Mouse (Mus musculus) midbrain, embryonic 13.5 days (tissue): ENCODE data around the gene Myh9. TPM values are rescaled to one million over a fixed set of nuclear protein-coding genes. Genes with fewer than 3 reads are reported as not detected.

ENCODE experiments used
- ATAC-seq: fragments of 200-750 bp; cut with Nextera tagmentation; 2 replicates; pipeline ENCODE4 v1.8.0; 2017; ENCODE audit warnings: mild to moderate bottlenecking, moderate TSS enrichment, moderate library complexity
- H3K27ac ChIP-seq: fragments of 300-500 bp; sonication (generic); 2 replicates; pipeline ENCODE4 v1.5.1; 2015; ENCODE audit warnings: inconsistent platforms, mild to moderate bottlenecking, moderate library complexity
- H3K27me3 ChIP-seq: fragments of 300-500 bp; sonication (generic); 2 replicates; pipeline ENCODE4 v1.6.1; 2015; ENCODE audit warnings: mild to moderate bottlenecking, inconsistent platforms
- H3K36me3 ChIP-seq: fragments of 300-500 bp; sonication (generic); 2 replicates; pipeline ENCODE4 v1.6.1; 2015; ENCODE audit warnings: mild to moderate bottlenecking, inconsistent platforms
- H3K4me1 ChIP-seq: fragments of 300-500 bp; sonication (generic); replicated peaks from 2 replicates; pipeline ENCODE4 v1.6.1; 2015; ENCODE audit warnings: inconsistent platforms
- H3K4me2 ChIP-seq: fragments of 300-500 bp; sonication (generic); replicated peaks from 2 replicates; pipeline ENCODE4 v1.6.1; 2015; ENCODE audit warnings: moderate library complexity, mild to moderate bottlenecking, inconsistent platforms
- H3K4me3 ChIP-seq: fragments of 300-500 bp; sonication (generic); replicated peaks from 2 replicates; pipeline ENCODE4 v1.5.1; 2015; ENCODE audit warnings: mild to moderate bottlenecking, inconsistent platforms
- H3K9ac ChIP-seq: fragments of 300-500 bp; sonication (generic); replicated peaks from 2 replicates; pipeline ENCODE4 v1.6.1; 2015; ENCODE audit warnings: mild to moderate bottlenecking, inconsistent platforms
- H3K9me3 ChIP-seq: fragments of 300-500 bp; sonication (generic); 2 replicates; pipeline ENCODE4 v1.6.1; 2016; ENCODE audit warnings: mild to moderate bottlenecking, inconsistent platforms
- WGBS: fragments of 180-500 bp; shearing (Covaris S2); methylation state at CpG from one replicate; pipeline ENCODE4 v1.1.7; 2015; 5-methylcytosine and 5-hydroxymethylcytosine counted together
- polyA plus RNA-seq: library from polyadenylated mRNA; unstranded; fragments of >200 nt; fragmentation: Nextera tagmentation; extraction: Ambion mirVana; gene quantifications from 2 replicates; pipeline ENCODE4 v1.2.1, GENCODE M21; 2015

The Myh9 gene
- polyA plus RNA-seq, 1 experiment from 2014 or later, result 14.1 TPM

GRCm38 (mm10) chr15:77764391-77765006, 77.5 kb downstream of the Myh9 start:
- Histone ChIP-seq H3K27ac (no peak overlapping the region), H3K9ac (no peak overlapping the region), H3K36me3 (peaks cover 92% of the 10 kb centered on the region), H3K4me3 (no peak overlapping the region), H3K4me2 (no peak overlapping the region), H3K9me3 (no peaks in the 10 kb centered on the region), H3K4me1 (no peaks in the 10 kb centered on the region), H3K27me3 (no peaks in the 10 kb centered on the region)
- WGBS, result 90% methylated on average over 13 of the region's 13 CpGs
- no peak for ATAC-seq

DNA sequence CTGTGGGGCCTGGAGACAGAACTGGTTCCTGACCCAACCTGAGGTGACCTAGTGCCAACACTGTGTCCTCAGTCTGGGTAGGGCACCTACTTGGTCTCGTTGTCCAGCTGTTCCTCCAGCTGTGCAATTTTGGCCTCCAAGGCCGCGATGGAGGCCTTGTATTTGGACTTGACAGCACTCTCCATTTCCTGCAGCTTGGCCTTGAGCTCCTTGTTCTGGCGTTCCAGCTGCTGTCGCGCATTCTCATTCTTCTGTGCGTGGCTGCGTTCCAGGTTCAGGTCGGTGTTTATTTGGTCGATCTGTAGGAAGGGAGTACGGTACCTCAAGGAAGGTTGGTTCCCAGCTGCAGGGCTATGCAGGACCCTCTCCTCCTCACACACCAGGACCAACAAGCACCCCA, 78.3 kb downstream of the Myh9 start:
- Histone ChIP-seq H3K27me3 (no peaks in the 10 kb centered on the region), H3K9ac (no peak overlapping the region), H3K27ac (no peak overlapping the region), H3K4me1 (no peaks in the 10 kb centered on the region), H3K4me3 (no peak overlapping the region), H3K4me2 (no peak overlapping the region), H3K9me3 (no peaks in the 10 kb centered on the region), H3K36me3 (peaks cover 84% of the 10 kb centered on the region)
- ATAC-seq, result no peak
- 96% methylated on average over 11 of the region's 11 CpGs for WGBS

DNA sequence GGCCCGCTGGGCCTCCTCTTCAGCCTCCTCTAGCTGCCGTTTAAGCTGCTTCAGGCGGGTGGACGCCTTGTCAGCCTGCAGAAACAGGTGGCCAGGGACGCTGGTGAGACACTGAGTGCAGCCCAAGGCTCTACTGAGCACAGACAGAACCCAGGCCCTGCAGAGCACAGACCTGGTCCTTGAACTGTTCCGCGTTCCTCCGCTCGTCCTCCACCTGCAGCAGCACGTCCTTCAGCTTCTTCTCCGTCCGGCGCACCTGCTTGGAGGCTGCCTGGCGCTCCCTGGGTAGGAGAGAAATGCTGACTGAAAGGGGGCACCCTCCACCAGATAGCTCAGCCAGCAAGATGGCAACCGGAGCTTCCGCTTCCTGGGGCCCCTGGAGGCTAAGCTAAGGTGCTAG, 78.9 kb downstream of the Myh9 start:
- Histone ChIP-seq H3K27me3 (no peaks in the 10 kb centered on the region), H3K9me3 (no peaks in the 10 kb centered on the region), H3K36me3 (peaks cover 77% of the 10 kb centered on the region), H3K4me3 (no peak overlapping the region), H3K27ac (no peak overlapping the region), H3K4me2 (no peak overlapping the region), H3K9ac (no peak overlapping the region), H3K4me1 (no peaks in the 10 kb centered on the region)
- WGBS, result 94% methylated on average over 16 of the region's 16 CpGs
- ATAC-seq, result no peak

- Histone ChIP-seq H3K4me1 (no peaks in the 10 kb centered on the region), H3K27ac (no peak overlapping the region), H3K9me3 (no peaks in the 10 kb centered on the region), H3K4me3 (no peak overlapping the region), H3K4me2 (no peak overlapping the region), H3K9ac (no peak overlapping the region), H3K36me3 (peaks cover 64% of the 10 kb centered on the region), H3K27me3 (no peaks in the 10 kb centered on the region)
- 77% methylated on average over 22 of the region's 22 CpGs for WGBS
- ATAC-seq, result no peak
These were observed 80.2 kb downstream of the Myh9 start for GRCm38 (mm10) chr15:77761561-77762380.

DNA sequence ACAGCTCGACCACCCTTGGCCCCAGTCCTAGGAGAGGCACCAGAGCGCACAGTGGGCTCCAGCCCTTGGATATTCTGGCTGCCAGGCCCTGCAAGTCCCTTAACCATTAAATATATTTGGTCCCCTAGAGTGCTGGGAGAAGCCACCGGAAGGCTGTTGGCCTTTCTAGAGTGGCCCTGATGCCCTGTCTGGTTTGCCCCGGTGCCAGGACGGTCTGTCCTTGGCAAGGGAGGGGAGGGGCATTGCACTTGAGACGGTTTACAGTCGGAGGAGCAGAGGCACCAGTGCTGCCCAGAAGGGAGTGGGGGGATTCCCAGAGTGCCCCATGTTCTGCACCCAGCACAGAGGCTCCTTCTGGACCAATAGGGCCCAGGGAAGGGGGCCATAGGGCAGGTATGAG, 80.9 kb downstream of the Myh9 start:
- no peaks in the 10 kb centered on the region for H3K4me1 ChIP-seq
- no peak overlapping the region for H3K4me2 ChIP-seq
- no peak for ATAC-seq
- 95% methylated on average over 7 of the region's 7 CpGs for WGBS
- no peaks in the 10 kb centered on the region for H3K9me3 ChIP-seq
- H3K27me3 ChIP-seq, result no peaks in the 10 kb centered on the region
- H3K9ac ChIP-seq, result no peak overlapping the region
- no peak overlapping the region for H3K4me3 ChIP-seq
- peaks cover 58% of the 10 kb centered on the region for H3K36me3 ChIP-seq
- H3K27ac ChIP-seq, result no peak overlapping the region

- Histone ChIP-seq H3K27ac (no peak overlapping the region), H3K9me3 (no peaks in the 10 kb centered on the region), H3K36me3 (peaks cover 47% of the 10 kb centered on the region), H3K4me1 (no peaks in the 10 kb centered on the region), H3K4me3 (no peak overlapping the region), H3K27me3 (no peaks in the 10 kb centered on the region), H3K9ac (no peak overlapping the region), H3K4me2 (no peak overlapping the region)
- 95% methylated on average over 16 of the region's 16 CpGs for WGBS
- ATAC-seq, result no peak
These were observed 81.9 kb downstream of the Myh9 start for GRCm38 (mm10) chr15:77760037-77760436.

DNA sequence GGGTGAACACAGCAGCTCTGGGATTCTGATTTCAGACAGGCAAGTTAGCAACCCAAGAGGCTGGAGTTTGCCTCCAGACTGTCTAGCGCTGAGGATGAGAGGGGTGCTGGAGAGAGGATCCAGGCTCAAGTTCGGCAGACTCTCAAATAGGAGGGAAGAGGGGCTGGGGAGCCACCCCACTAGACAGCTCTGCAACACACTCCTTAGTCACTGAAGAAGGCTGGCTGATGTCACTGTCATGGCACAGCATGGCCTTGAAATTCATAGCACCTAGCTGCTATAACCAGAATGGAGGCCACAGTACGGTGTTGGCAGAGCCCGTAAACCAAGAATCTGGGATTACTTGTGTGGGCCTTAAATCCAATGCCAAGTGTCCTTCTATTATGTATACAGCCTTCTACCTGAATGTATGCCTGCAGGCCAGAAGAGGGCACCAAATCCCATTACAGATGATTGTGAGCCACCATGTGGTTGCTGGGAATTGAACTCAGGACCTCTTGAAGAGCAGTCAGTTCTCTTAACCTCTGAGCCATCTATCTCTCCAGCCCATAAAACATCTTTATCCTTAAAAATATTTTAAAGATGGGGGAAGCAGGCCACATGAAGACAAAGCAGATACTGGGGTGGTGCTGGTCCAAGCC, 84.3 kb downstream of the Myh9 start:
- Histone ChIP-seq H3K4me3 (no peak overlapping the region), H3K27me3 (no peaks in the 10 kb centered on the region), H3K4me2 (no peak overlapping the region), H3K36me3 (peaks cover 24% of the 10 kb centered on the region), H3K9ac (no peak overlapping the region), H3K9me3 (no peaks in the 10 kb centered on the region), H3K27ac (no peak overlapping the region), H3K4me1 (no peaks in the 10 kb centered on the region)
- whole genome bisulfite sequencing, result 81% methylated on average over 4 of the region's 4 CpGs
- no peak for ATAC-seq

- H3K4me1 ChIP-seq, result no peaks in the 10 kb centered on the region
- no peak within 1 kb of the TSS for H3K27ac ChIP-seq
- peaks cover 15% of the 10 kb centered on the region for H3K36me3 ChIP-seq
- no peaks in the 10 kb centered on the region for H3K27me3 ChIP-seq
- H3K4me2 ChIP-seq, result no peak within 1 kb of the TSS
- H3K4me3 ChIP-seq, result no peak within 1 kb of the TSS
- no peaks in the 10 kb centered on the region for H3K9me3 ChIP-seq
- ATAC-seq, result no peak
- WGBS, result 9% methylated on average over 9 of the region's 9 CpGs
- H3K9ac ChIP-seq, result no peak within 1 kb of the TSS
These were observed 85.1 kb downstream of the Myh9 start, which contains the start of gene Apol8 for GRCm38 (mm10) chr15:77756848-77757247. Gene Apol8 (minus strand): TSS chr15:77757003.

DNA sequence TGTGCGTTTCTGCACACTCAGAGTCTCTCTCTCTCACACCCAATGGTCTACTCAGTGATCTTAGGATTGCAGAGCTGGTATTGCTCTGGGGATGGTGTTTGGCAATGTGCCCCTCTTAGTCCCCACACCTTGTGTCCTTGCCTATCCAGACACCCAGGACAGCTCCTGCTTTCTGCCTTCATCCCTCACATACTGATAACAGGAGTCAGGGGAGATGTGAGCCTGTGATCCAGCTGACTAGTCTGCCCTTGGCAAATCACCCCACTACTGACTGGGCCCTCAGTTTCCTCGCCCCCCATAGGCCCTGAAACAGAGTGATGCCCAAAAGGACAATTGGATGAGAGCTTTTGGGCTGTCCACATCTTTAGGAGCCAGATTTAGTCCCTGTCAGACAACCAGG, 85.9 kb downstream of the Myh9 start:
- no peak overlapping the region for H3K4me2 ChIP-seq
- ATAC-seq, result no peak
- no peaks in the 10 kb centered on the region for H3K27me3 ChIP-seq
- 60% methylated on average over 2 of the region's 2 CpGs for WGBS
- no peak overlapping the region for H3K9ac ChIP-seq
- no peaks in the 10 kb centered on the region for H3K9me3 ChIP-seq
- H3K4me1 ChIP-seq, result no peaks in the 10 kb centered on the region
- H3K27ac ChIP-seq, result no peak overlapping the region
- H3K36me3 ChIP-seq, result peaks cover 8% of the 10 kb centered on the region
- no peak overlapping the region for H3K4me3 ChIP-seq

DNA sequence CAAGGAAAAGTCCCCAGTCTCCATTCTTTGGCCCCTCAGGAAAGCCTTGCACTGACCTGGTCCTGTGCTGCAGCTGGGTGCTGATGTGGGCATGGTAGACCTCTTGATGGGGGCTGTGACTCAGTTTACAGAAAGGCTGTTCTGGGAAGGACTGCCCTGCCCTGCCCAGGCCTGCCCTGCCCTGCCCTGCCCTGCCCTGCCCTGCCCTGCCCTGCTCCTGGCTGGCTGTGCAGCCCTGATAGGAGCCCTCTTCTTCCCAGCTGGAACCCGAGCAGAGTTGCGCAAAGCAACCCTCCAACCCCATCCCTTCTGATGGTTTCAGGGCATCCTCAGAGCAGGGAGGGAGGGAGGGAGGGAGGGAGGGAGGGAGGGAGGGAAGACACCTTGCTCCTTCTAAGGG, 86.8 kb downstream of the Myh9 start:
- H3K27ac ChIP-seq, result no peak overlapping the region
- H3K4me3 ChIP-seq, result no peak overlapping the region
- WGBS, result 80% methylated on average over 1 of the region's 2 CpGs
- H3K4me1 ChIP-seq, result no peaks in the 10 kb centered on the region
- no peaks in the 10 kb centered on the region for H3K9me3 ChIP-seq
- no peaks in the 10 kb centered on the region for H3K27me3 ChIP-seq
- H3K36me3 ChIP-seq, result 0 out of 2 replicates have a peak, but pooled peaks cover 1% of the 10 kb centered on the region
- H3K4me2 ChIP-seq, result no peak overlapping the region
- H3K9ac ChIP-seq, result no peak overlapping the region
- ATAC-seq, result no peak

- ATAC-seq, result no peak
- 62% methylated on average over 11 of the region's 11 CpGs for WGBS
- Histone ChIP-seq H3K4me2 (no peak overlapping the region), H3K27me3 (no peaks in the 10 kb centered on the region), H3K27ac (no peak overlapping the region), H3K4me1 (no peaks in the 10 kb centered on the region), H3K4me3 (no peak overlapping the region), H3K9me3 (no peaks in the 10 kb centered on the region), H3K9ac (no peak overlapping the region), H3K36me3 (no peaks in the 10 kb centered on the region)
These were observed 89.5 kb downstream of the Myh9 start for GRCm38 (mm10) chr15:77752443-77752842.

- H3K4me3 ChIP-seq, result no peak overlapping the region
- H3K9ac ChIP-seq, result no peak overlapping the region
- 43% methylated on average over 1 of the region's 1 CpGs for WGBS
- no peak overlapping the region for H3K27ac ChIP-seq
- no peak overlapping the region for H3K4me2 ChIP-seq
- H3K4me1 ChIP-seq, result no peaks in the 10 kb centered on the region
- no peaks in the 10 kb centered on the region for H3K36me3 ChIP-seq
- H3K27me3 ChIP-seq, result no peaks in the 10 kb centered on the region
- H3K9me3 ChIP-seq, result no peaks in the 10 kb centered on the region
- ATAC-seq, result no peak
These were observed 91.5 kb downstream of the Myh9 start for GRCm38 (mm10) chr15:77750461-77750860.
